In genomic region chr4:59319136-59319941, GRCm38 (mm10) we compare ENCODE assay signal across 10 mouse cellular contexts.
A peak's percentile ranks its signal among the peaks of the same experiment; 100 is the strongest.
DNase-seq lines count a peak whose midpoint lies in the region.
"Had no signal": no experiment of that assay in that cellular context is flagged by ENCODE, and none has a peak within 500 bp of the region (broad histone marks: within the 10 kb centered on the region; RNA-seq: fewer than 3 reads in every experiment).

No protein-coding gene starts in this region.

- WGBS in large intestine, adult 2 months: 14% methylated on average over 9 of the region's 9 CpGs

- DNase-seq in adrenal gland, adult 2 months: peak; percentile 31
- DNase-seq in adrenal gland, adult 18-20 months (ENCODE audit: low spot score in 2 of 2): no peak
- peak; percentile 55 for DNase-seq in urinary bladder, postnatal 14 days (ENCODE audit: low spot score)
- no peak for DNase-seq in urinary bladder, adult 2 months (ENCODE audit: low spot score)
- DNase-seq in large intestine, adult 2 months (ENCODE audit: low read depth, low spot score): peak; percentile 88
- DNase-seq in left cerebral cortex, adult 18-20 months (ENCODE audit: low spot score in 2 of 2): no peak
- DNase-seq in layer of hippocampus, adult 9-11 months: no peak
- DNase-seq in heart, postnatal 4 days: no peak
- DNase-seq: cerebellum, postnatal 10 days; lung, adult 2 months had no signal

Comparison
In these comparisons a context has a peak if more than half of its experiments do, and no peak if none do; other contexts are left out.
1. DNase-seq: peak in adrenal gland, adult 2 months (single experiment), urinary bladder, postnatal 14 days (single experiment) and large intestine, adult 2 months (single experiment); none in adrenal gland, adult 18-20 months (0 of 2), urinary bladder, adult 2 months (single experiment), left cerebral cortex, adult 18-20 months (0 of 2), layer of hippocampus, adult 9-11 months (single experiment) and heart, postnatal 4 days (single experiment).